Mouse (Mus musculus) lung, postnatal 0 days (tissue): ENCODE results near the gene Fbxl17.

Experiments
- CTCF ChIP-seq: IDR thresholded peaks from 2 replicates; pipeline ENCODE4 v1.5.1; 2016; ENCODE audit warnings: antibody characterized with exemption, mild to moderate bottlenecking
- EP300 ChIP-seq: IDR thresholded peaks from 2 replicates; pipeline ENCODE4 v1.6.1; 2016; ENCODE audit warnings: antibody characterized with exemption, mild to moderate bottlenecking, control low read depth

- TF ChIP-seq EP300 (no peak), CTCF (no peak)
Measured at GRCm38 (mm10) chr17:63176411-63176810, 323.4 kb downstream of the Fbxl17 start.
